Mouse (Mus musculus) urinary bladder, postnatal 4 days (tissue): Measurements from ENCODE around the gene Hdac8.
A peak's percentile ranks its signal among the peaks of the same experiment; 100 is the strongest.

Experiments
- DNase-seq, 2 experiments: peaks; one replicate each; pipeline ENCODE4 v3.0.0; 2021 to 2022; ENCODE audit warnings: low spot score in 2 of 2

The Hdac8 gene

DNA sequence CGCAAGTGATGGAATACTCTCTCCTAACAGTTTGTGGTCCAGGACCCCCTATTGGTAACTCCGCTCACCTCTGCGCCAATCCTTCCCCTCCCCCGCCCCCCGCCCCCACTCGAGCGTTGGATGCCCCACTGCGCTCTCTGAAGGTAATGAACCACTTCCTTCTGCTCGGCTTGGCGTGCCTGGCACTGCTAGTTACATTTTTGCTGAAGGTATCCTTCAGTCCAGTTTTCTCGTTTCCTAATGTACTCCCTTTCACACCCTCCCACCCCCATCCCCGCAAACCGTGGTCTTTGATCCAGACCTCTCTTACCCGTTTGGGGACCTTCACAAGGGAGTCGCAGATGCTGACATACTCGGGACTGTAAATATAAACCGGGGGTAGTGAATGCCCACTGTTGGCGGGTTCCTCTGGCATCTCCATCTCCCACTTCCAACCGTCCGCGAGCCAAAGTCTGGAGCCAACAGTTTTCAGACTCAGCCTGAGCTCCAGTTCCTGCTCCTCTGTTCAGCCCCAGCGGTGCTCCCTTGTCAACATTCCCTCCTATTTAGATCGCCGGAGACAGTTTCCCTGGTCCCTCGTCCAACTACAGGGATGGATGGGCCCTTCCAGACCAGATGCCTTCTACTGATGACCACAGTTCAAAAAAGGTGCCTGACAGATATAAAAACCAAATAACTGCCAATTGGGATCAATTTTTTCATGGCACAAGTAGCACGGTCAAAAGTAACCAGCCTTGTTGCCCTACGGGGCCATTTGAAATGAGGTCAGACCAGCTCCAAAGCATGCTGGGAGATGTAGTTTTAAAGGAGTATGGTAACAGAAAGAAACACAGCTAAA, at the start of gene Hdac8:
Gene Hdac8, minus strand, starts transcription at position 716 of the 838 bp plus-strand sequence.
- peak in 1 of 2 experiments; percentile 28 for DNase-seq

DNA sequence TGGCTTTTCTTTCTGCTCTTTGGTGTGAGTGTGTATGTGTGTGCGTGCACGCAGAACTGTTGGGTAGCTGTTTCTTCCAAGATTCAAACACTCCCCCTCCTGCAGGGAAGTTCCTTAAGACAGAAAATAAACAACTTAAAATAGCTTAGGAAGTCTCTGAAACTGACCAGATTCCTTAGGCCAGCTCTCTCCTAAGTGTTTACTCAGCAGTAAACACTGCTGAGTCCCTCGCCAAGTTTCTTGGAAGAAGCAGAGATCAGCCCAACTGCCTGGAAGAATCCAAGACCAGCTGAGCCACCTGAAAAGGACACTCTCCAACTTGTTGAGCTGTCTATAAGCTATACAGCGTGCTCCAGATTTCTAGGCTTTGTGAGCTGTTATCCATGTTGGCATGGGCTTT, 4.0 kb upstream of the Hdac8 start:
- no peak for DNase-seq

- no peak for DNase-seq
Measured at GRCm38 (mm10) chrX:102504179-102504578, 980 bp downstream of the Hdac8 start.

DNA sequence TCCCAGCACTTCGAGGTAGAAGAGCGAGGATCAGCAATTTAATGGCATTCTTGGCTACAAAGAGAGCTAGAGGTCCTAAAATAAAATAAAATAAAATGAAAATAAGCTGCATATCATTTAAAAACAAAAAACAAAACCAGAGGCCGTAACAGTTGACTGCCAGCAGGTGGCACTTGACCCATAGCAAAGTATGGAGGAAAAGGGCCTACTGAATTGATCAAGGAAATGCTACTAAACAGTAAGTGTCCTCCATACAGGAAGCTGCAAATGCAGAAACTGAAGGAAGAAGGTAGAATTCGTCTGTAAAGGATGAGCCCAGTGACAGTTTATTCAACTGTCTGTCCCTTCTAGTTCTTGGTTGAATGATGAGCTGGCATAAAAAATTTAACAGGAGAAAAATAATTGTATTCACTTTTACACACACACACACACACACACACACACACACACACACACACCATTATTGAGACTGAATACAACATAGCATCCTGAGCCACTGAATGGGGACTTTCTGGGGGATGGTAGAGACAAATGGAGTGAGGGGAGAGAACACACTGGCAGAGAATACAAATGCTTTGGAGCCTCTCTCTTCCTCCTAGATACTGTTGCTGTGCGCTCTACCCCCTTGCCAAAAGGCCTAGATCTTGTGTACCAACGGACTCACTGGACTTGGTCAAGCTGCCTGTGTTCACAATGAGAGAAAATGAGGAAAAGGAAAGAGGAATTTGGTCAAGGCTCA, 11.0 kb downstream of the Hdac8 start:
- no peak for DNase-seq

GRCm38 (mm10) chrX:102485575-102485974, 19.6 kb downstream of the Hdac8 start:
- no peak for DNase-seq

DNA sequence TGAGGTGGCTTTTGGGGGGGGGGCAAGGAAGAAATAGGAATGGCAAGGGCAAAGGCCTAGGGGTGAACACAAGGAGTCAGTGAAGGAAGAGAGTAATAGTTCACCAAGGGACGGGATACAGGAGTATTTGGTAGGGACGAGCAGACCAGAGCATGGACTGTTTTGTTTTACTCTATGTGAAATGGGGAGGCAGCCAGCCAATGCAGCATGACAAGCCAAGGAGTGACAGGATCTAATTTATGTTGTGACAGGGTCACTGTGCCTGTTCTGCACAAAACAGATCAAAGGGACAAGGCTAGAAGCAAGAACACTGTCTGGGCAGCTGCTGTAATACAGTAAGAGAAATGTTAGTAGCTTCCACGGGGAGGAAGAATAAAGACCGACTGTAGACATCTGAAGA, 25.5 kb downstream of the Hdac8 start:
- DNase-seq = no peak

DNA sequence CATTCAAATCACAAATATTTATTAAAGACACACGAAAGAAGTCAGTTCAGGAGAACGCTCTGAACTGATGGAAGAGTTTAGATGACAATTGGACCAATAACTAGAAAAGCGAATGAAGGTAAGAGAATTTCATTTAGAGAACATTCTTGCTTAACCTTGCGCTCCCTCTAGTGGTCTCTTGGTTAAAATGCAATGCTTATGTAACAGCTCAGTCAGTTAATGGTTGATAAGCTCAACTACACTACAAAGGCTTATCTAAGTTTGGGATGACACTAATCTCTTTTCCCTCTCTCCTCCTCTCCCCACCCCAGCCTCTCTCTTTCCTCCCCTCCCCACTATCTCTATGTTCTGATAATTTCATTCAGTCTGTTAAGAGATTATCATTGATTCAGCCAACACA, 26.2 kb downstream of the Hdac8 start:
- no peak for DNase-seq

- no peak for DNase-seq
Measured at GRCm38 (mm10) chrX:102478481-102478880, 26.7 kb downstream of the Hdac8 start.

DNA sequence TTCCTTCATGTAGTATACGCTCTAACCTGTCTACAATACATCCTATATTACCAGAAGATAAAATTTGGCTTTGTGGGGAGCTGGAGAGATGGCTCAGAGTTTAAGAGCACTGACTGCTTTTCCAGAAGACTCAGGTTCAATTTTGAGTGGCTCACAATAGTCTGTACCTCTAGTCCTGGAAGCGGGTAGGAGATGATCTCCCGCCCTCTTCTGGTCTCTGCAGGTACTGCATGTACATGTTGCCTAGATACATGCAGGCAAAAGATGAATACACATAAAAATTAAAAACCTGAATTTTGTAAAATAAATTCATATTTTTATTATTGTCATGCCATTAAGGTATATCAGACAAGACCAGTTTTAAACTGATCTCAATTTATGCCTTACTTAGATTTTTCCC, 28.4 kb downstream of the Hdac8 start:
- DNase-seq = peak in 1 of 2 experiments; percentile 76

- no peak for DNase-seq
Measured at GRCm38 (mm10) chrX:102475555-102475954, 29.6 kb downstream of the Hdac8 start.

DNA sequence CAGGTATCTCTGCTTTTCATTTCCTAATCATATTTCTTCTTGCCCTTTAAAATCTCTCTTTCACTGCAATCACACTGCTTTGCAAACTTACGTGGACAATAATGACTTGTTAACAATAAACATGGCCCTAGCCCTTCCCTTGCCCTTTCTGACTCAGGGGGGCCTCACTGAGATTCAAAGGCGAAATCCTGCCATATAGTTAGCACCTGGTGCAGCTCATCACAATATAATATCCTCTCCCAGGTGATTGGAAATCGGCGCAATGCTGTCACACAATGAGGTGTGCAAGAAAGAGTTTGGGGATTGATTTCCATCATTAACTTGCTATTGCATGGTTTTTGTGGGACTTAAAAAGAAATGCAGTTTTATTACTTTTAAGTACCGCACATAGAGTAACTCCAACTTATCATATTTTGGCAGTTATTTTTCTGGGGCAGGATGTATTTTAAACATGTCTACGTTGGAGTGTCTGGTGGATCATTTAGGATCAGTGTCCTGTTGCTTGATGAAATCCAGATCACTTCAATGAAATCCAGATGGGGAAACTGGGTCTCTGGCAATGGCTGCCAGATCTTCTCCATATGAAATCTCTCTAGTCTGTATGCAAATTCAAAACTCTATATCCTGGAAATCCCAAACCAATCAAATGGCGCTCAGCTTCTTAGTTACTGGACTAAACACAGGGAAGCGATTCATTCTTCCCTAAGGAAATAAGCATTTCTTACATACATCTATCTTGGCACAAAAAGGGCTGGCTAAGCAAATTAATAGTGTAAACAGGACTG, 86.6 kb downstream of the Hdac8 start:
- no peak for DNase-seq

DNA sequence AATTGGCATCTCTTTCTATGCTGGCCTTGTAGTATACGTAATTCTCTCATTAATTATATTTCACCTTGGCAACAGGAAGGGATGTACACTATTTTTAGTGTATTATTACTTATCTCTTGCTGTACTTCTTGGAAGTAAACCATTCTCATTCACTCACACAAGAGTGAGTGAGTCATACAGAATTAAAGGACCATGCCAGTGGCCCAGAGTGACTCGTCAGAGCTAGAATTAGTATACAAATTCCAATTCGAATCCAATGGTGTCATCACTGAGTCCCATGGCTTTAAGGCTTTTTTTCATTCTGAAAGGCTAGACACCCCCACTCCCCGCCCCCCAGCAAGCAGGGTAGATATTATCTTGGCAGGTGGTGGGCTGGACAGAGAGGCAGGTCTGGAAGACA, 88.2 kb downstream of the Hdac8 start:
- DNase-seq = no peak

GRCm38 (mm10) chrX:102416386-102416785, 88.8 kb downstream of the Hdac8 start:
- DNase-seq = no peak

- no peak for DNase-seq
Measured at GRCm38 (mm10) chrX:102384765-102385164, 120.4 kb downstream of the Hdac8 start.

DNA sequence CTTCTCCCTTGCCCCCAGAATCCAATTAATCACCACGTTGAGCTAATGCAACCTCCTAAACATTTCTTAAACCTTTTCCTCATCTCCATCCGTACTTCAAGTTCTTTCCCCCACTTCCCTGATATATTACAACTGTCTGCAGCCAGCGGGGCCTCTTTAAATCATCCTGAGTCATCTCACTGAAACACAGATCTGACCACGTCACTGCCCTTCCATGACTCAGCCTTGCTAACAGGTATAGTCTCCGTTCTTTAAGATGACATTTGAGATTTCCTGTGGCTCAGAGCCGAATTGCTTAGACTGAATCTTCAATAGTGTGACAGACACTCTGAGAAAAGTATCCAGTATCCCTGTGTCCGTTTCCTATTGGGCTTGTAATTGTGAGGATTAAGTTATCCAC, 122.0 kb downstream of the Hdac8 start:
- DNase-seq = no peak

DNA sequence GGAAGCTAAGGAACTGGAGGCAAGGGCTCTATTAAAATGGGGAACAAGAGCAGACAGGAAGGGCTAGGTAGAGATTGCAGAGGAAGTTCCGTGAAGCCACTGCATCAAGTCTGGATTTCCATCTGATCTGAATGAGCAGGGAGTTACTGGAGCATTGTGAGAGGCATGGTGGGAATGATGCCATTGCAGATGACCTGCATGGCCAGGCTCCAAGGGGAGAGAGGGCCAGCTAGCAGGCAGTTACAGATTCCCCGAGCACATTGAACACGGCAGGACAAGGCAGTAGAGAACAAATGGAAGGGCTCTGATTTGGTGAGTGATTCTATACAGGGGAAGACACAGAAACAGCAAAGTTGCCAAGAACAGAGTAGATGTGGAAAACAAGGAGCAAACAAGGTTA, 138.6 kb downstream of the Hdac8 start:
- no peak for DNase-seq

DNA sequence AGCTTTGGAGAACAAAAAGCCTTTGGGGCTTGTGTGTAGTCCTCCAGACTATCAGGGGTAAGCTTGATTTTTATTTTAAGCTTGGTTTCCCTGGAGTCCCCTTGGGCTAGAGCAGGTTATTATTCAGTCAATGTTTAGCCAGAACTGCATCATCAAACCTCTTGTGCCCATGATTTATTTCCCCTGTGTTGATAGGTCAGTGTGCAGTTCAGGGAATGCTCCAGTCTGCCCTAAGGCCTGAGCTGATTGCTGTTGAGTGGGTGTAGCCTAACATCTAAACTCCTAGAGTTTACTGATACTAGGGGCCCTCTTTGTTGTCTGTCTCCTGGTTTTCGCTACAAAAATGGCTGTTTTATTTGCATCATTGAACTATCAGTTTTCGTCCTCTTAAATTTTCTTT, 142.9 kb downstream of the Hdac8 start:
- DNase-seq = no peak

GRCm38 (mm10) chrX:102353412-102353811, 151.7 kb downstream of the Hdac8 start:
- no peak for DNase-seq

GRCm38 (mm10) chrX:102349843-102350731, 155.1 kb downstream of the Hdac8 start:
- no peak for DNase-seq

DNA sequence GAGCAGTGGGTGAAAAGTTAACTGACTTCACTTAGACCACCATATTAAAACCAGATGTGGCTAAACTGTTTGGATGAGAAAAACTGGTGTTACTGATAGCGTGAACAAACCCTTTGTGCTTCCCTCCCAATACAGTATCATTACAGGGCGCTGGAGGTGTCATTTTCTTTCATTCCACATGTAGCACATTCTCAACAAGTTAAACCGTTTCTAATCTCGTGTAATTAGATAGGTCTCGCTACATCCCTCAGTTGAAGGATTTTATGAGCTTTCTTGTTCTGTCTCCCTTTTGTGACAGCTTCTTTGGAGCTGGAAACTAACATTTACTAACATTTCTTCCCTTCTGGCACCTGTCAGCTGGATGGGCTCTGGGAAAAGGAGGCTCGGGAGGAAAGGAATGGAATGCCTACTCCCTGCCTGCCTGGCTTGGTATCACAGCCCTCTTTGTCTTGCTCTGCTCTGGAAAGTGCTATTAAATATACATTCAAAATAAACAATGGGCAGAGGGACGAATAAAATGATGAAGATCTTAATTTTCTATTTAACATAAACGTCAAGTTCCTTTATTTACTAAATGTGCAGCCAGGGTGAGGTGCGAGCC, 156.2 kb downstream of the Hdac8 start:
- no peak for DNase-seq

- DNase-seq = no peak
Measured at GRCm38 (mm10) chrX:102341688-102342087, 163.5 kb downstream of the Hdac8 start.
